Mouse (Mus musculus) testis, postnatal 14 days (tissue): ENCODE measurements around the gene Amotl2.

Experiments
- DNase-seq: peaks from one replicate; pipeline ENCODE4 v3.0.0; 2021; ENCODE audit warnings: low spot score

The Amotl2 gene

GRCm38 (mm10) chr9:102779493-102779892 is 63.0 kb downstream of the Amotl2 start:
- peak; percentile 90 for DNase-seq
